Mouse (Mus musculus): ENCODE measurements at regions not wholly inside any gene's neighbourhood (a gene's known extent, or its start where the extent isn't known, plus 50 kb on each side); places are given as distances from the start of the nearest gene placed in this dataset.

DNA sequence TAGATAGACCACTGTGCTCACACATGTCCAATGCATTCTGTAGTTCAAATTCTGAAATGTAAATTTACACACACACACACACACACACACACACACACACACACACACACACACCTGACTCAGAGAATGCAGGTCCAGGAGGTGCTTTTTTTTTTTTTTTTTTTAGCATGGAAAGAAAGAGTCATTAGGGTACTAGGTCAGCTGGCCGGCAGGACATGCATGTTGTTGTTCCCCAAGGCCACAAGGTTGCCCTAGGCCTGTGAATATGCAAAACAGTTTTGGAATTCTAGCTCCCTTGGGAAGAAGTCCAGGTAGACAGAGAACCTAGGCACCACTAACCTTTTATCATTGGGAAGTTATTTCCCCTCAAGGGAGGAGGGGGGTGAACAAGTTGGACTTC, 184.1 kb upstream of the Marcks start:
- DNase-seq (ENCODE audit: low spot score in 2 of 2) = no peak

DNA sequence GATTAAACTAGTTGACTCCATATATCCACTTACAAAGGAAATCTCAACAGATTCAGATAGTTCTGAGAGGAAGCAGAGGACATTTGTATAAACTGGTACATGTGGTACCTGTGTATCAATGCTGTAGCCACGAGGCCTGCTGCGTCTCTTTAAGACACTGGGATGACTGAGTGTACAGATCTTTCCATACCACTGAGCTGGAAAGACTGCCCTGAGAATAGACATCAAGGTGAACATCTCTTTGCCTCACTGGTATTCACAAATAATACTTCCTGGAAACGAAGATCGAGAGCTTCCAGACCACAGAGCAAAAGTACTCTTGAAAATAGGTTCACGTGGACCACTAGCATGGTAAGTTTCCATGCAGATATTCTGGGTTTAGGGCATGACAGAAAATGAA, 183.6 kb upstream of the Marcks start:
- DNase-seq (ENCODE audit: low spot score in 2 of 2) = no peak

DNA sequence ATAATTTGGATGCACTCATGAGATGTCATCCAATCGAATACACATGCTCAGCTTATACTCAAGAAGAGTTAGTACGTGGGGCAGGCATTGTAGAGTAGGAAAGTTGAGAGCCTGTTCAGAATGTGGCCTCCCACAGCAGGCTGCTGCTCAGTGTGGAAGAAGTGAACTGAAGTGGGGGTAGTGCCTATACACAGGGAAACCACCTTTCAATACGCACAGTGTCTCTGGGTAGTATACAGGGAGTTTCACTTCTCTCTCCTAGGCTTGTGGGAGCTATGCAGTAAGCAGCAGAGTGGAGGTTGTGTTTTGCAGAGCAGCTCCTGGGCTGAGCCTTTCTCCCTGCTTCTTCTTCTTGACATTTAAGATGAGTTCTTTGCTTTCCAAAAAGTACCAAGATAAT, 182.5 kb upstream of the Marcks start:
- DNase-seq (ENCODE audit: low spot score in 2 of 2) = no peak

DNA sequence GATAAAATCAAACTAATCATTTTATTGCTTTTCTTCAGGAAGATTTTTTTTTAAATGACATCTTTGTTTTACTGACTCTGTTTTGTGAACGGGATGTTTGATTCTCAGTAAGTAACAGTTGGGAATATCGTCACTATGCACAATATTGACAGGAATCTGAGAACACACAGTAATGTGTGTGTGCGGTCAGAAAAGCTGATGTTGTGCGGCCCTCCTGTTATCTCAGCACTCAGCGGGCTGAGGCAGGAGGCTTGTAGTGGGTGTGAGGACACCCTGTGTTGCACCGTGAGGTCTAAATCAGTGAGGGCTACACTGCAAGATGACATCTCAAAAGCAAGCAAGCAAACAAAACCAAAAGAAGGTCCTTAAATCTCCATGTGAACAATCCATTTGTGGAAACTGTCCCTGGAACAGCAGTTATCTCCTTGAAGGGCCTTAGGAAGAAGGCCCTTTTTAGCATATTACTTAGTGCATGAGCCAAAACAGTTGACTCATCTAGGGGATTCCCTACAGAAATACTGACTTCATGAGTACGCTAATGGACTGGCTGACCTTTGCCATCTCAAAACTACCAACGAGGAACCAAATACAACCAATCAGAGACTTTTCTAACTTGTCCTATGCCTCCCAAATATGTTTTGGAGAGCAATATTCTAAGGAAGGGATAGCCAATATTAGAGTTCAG, 181.2 kb upstream of the Marcks start:
- no peak for DNase-seq (ENCODE audit: low spot score in 2 of 2)

DNA sequence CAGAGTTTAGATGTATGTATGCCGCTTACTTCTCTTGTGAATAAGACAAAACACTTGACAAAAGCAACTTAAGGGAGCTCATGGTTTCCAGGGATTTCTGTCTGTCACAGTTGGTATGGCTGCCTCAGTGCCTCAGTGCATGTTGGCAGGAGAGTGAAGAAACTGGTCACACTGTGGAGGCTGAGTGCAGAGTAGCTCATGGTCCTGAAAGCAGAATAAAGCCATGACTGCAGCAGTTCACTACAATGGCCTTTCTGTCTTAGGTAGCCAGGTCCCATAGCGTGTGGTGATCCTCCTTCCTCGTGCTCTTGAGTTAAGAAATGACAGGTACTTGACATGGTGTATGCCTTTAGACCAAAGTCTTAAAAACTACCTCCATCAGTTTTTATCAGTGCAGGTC, 178.0 kb upstream of the Marcks start:
- no peak for DNase-seq (ENCODE audit: low spot score in 2 of 2)

DNA sequence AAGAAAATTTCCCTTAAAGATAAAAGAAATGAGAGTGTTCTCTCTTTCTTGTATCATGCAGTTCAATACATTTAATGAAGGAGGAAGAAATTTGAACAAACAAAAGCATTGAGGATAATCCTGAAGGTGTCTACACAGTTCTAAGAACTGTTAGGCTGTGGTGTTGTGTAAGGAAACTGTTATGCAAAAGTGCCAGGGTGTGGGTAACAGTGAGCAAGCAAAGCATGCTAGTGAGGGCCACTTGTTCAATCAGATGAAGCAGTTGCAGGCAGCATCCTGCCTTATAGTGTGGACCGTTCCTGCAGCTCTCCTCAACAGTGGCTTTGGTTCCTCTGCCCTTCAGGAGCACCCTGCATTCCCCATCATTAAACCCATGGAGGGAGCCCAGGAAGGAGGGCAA, 177.1 kb upstream of the Marcks start:
- no peak for DNase-seq (ENCODE audit: low spot score in 2 of 2)

DNA sequence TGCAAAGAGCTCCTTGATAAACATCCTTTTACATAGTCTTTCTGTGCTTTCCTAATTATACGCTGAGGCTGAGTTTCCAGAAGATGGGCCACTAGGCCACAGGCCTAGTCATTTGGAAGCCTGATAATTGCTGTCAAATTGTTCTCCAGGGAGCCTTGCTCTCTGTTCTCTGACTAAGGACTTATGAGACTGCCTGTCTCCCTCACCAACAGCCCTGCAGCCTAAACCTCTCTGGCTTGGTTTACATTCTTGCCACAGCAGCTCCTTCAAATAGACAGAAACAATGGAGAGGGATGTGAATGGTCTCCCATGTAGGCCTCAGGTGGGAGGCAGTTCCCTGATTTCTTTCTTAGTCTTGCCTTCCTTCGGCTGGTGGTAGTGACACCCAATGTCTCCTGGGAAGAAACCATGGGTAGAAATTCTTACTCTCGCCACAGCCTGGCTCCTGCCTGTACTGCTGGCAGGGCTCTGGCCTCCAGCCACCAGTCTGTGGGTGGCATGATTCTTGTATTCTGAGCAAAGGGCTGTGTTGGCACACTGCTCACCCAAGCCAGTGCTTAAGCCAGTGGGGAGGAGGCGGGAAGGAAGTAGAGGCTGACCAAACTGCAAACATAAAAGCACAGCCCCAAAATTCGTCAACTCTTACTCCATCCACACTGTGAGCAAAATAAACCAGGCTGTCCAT, 176.2 kb upstream of the Marcks start:
- DNase-seq (ENCODE audit: low spot score in 2 of 2) = no peak

DNA sequence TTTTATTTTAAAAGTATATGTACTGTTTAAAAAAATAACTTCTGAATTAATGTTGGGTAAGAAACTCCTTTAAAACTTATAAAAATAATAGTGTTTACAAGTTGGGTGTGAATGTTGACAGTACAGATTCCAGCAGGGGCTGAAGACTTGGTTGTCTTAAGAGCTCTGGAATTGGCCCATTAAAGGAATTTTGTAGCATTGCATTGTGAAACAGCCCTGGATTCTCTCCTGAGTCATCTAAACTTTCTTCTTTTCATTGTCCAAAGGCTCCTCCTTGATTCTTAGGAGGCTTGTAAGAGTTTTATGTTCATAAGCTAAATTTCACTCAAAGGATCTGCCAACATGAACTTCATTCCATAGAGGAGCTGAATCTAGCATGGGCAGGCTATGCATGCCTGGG, 174.7 kb upstream of the Marcks start:
- DNase-seq (ENCODE audit: low spot score in 2 of 2) = no peak

DNA sequence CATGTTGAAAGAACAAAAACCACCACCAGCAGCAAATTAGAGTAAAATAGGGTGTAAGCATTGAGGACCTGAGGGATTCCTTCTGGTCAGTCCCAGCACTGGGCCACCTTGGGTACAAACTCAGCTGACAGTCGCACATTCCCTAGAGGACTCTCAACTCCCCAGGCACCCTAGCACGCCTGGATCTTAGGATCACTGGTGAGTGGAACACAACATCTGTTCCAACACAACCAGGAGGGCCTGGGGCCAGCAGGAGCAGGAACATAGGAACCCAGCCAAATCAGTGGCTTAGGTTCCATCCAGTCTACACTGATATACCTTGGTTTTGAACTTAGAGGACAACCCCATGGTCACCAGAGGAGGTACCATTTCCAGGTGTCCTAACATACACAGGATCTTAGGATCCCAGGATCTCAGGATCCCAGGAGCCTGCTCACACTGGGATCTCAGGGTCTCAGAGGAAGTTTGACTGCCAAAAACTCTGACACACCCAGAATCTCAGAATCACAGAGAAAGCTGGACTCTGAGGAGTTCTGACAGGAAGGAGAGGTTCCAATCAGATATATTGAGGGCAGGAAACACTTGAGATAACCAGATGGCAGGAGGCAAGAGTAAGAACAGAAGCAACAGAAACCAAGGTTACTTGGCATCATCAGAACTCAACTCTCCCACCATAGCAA, 171.7 kb upstream of the Marcks start:
- no peak for DNase-seq (ENCODE audit: low spot score in 2 of 2)

DNA sequence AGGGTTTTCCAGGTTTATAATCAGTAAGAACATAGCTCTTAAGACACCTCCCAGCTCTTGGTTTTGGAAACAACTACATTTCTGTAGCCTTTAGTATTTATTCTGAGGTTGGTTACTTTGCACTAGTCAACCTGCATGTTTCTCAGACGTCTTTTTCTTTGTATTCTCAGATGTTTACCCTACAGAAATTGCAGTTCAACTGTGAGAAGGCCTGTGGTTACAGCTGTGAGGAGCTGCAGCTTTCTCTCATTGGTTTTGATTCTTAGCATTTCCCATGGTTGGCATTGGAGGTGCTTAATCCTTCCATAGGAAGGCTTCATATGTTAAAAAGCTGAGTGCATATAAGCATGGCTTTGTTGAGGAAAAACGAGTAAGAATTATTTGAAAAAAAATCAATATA, 165.9 kb upstream of the Marcks start:
- no peak for DNase-seq (ENCODE audit: low spot score in 2 of 2)

DNA sequence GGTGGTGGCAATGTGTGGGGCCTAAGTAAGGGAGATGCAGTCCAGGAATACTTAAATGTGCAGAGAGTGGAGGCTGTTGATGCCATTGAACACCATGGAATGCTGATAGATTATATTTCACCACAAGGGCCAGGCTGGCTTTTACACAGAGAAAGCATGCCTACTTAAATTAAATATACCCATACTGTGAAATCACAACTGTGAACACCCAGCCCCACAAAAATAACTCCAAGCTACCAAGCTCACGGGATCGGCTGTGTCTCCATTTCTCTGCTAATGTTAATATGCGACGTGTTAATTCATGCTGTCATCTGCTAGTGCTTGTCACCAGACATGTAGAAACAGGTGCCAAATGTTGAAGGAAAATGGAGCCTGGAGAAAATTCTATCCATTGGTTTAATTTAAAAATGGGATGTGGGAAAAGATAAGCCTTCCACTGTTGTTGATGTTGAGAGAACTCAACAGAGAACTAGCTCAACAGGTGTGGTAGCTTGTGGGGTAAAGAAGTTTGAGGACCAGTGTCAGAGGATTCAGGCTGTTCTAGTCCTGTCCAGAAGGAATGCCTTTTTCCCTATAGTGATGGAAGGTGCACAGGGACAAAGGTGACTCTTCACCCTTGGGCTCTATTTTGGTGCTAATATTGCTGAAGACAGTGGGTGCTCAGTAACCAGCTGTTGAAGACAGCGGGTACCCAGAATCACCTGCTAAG, 161.6 kb upstream of the Marcks start:
- no peak for DNase-seq (ENCODE audit: low spot score in 2 of 2)

DNA sequence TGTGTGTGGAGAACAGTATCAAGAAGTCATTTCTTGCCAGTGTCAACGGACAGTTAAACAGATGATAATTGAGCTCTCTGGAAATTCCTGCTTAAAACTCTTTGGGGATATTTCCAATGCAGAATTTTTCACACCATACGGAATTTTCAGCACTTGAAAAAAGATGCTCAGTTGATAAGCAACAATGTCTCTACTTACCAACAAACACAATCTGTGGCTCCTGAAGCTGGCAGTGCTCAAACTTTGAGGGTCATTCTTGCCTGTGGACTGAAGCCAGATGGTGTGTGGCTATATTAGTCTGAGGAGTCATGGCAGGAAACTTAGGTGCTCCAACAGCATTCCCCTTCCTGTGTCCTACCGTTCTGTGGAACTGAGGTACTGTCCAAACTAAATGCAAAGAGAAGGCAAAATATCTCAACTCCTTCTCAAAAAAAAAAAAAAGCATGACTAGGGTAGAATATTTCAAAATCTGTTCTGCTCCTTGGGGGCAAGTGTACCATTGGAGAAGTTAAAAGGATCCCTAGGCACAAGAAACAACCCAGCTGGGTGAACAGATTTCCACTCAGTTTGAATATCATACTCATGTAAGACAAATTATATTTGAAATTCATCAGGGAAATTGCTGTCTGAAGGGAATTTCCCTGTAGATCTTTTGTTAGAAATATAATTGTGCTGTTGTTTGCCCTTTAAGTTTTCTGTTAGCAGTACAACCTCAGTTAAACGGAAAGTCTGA, 160.1 kb upstream of the Marcks start:
- no peak for DNase-seq (ENCODE audit: low spot score in 2 of 2)

DNA sequence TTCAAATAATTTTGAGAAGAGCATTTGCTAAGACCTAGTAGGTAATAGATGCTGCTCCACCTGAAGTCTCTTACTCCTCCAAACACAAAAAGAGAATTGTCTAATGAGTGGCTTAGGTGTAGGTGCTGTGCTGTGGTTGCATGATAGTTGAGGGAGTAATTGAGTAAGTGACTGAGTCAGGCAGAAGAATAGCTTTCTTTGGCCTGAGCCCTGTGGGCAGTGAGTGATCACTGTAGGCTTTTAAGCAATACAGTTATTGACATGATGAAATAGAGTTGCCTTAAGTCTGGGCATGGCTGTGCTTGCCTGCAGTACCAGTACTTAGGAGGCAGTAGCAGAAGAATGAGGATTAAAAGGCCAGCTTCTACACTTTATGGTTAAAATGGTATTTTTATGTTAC, 155.5 kb upstream of the Marcks start:
- DNase-seq (ENCODE audit: low spot score in 2 of 2) = no peak

DNA sequence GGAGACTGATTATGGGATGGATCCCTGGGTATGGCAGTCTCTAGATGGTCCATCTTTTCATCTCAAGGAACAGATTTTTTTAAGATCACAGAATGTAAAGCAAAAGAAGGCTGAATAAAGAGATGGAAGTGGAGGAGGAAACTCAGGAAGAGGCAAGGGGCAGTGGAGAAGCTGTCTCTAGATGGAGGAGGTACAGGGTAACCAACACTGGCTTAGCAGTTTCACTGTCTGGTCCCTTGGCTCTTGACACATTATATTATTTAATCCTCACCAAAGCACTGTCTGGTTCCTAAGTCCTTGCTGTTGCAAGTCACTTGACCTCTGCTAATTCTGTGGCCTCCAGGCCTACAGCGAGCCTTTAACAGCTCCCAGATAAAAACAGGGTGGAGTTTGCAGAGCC, 154.6 kb upstream of the Marcks start:
- no peak for DNase-seq (ENCODE audit: low spot score in 2 of 2)

DNA sequence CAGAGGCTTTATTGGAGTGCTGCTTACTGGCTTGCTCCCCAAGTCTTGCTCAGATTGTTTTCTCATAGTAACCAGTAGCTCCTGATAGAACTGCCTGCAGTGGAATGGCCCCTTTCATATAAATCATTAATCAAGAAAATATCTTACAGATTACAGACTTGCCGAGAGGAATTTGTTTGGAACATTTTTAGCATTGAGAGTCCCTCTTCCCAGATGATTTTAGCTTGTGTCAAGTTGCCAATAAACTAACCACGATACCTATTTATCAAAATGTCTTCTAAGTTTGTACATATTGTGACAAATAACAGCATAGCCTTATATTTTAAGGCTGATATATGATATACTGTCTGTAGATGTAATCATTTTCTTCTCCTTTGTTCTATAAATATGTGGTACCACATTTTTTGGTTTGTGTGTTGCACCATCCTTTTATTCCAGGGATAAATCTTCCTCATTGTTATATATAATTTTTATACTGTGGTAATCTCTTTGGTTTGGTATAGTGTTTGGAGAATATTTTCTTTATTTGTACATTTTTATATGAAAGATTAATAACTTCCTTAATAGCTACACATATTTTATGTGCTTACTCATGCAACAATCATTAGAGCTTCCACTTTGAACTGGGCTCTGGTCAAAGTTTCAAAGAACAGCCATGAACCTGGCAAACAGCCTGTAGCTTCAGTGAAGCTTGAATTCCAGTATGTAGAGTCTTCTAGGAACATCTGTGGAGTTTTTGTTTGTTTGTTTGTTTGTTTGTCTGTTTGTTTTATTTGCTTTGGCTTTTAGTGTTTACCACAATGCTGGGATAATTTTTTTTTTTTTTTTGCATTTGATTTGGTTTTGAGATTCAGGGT, 153.1 kb upstream of the Marcks start:
- no peak for DNase-seq (ENCODE audit: low spot score in 2 of 2)

DNA sequence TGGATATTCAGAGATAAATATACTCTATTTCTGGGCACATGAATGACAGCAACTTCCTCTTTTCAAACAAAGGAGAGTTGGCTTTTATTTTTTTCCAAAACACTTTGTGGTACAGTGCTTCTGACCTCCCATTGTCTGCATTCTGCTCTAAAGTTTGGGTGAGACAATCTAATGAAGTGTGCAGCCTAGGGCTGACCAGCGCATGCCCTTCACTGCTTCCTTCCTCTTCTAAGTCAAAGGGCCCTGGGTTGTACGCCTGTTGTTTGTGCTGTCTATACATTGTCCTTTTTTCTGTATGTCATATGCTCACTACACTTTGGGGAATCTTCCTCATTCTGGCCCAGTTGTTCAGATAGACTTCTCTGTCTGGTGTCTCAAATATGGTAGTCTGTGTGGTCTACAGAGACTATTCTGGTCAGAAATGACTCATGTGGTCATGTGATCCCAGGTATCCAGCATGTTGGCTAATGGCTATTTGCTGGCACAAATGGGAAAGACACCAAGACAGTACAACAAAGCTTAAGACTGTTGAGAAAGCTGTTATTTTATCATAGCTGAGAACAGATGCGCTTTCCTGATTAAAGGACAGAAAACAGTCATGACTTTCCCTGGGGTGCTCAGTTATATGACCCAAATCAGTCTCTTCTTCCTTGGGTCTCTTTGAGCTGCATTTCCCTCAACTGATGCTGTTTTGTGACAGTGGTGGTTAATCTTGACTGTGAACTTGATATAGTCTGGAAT, 151.4 kb upstream of the Marcks start:
- DNase-seq (ENCODE audit: low spot score in 2 of 2) = no peak

DNA sequence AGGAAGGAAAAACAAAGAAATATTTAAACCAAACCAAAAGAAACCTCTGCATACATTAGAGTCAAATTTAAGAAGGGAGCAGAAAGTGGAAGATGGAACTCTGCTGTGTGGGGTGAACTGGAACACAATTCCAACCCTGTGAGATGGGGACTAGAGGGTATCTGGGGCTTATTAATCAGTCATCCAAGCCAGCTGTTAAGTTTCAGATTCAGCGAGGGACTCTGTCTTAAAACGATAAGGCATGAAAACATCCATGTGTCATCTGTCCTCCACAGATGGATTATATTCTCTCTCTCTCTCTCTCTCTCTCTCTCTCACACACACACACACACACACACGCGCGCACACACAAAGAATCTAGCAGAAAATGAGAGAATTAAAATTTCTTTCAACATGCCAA, 147.6 kb upstream of the Marcks start:
- no peak for DNase-seq (ENCODE audit: low spot score in 2 of 2)

DNA sequence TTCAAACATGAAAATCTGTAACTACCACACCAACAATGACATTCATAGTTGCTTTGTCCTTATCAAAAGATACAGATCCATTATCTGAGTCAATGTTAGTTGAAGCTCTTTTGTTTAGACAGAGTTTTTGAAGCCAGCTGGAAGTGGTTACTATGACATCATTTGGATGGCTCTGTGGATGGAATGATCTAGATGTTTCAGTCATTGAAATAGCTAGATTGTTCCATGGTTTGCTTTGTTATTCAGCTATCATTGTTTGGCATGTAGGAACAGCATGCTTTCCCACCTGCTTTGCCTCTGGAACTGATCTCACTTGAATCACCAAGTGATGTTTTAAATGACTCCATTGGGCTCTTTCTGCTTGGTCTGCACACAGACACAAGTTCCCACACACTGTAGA, 144.2 kb upstream of the Marcks start:
- no peak for DNase-seq (ENCODE audit: low spot score in 2 of 2)

DNA sequence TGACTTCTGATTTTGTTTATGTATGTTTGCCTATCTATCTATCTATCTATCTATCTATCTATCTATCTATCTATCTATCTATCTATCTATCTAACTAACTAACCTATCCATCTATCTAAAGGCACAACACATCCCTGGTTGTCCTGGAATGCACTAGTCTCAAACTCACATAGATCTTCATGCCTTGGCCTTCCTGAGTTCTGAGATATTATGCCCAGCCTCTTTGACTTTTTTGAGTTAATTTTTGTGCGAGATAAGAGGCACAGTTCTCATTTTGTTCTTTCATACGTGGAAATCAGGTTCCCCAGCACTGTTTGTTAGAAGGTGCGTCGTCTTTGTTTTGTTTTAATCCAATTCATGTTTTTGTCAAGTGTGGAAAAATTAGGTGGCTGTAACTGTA, 142.1 kb upstream of the Marcks start:
- DNase-seq (ENCODE audit: low spot score in 2 of 2) = no peak

DNA sequence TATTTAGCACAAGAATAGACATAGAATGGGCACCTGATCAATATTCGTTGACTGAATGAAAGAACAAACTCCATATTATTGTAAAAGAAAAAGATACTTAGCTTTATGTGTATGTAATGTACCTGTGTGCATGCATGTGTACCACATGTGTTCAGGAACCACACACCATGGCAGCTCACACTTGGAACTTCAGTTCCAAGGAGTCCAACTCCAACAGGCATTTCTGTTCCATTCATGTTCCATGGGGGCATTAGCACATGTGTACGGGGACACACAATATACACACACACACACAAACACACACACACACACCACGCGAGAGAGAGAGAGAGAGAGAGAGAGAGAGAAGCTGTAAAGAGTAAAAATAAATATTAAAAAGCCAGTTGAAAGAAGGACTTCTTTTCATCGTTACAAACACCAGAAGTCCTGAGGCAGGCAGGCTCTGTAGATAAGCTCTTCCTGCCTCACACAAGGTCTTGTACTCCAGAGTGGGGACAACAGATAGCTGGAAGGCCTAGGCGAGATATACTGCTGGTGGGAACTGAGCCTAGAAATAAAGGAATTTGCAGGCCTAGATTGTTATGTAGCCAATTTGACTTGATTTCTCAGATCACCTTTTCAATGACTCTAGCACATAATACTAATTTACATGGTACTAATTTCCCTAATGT, 141.6 kb upstream of the Marcks start:
- no peak for DNase-seq (ENCODE audit: low spot score in 2 of 2)
